Mouse (Mus musculus): ENCODE data around the gene Vmn2r63. TPM values are rescaled to one million over a fixed set of nuclear protein-coding genes. Genes with fewer than 3 reads are reported as not detected.
"Not testable (repeated sequence)": the region's sequence is repeated elsewhere in the genome, so short reads cannot be mapped to it uniquely, and the experiment has no call there.

Gene Vmn2r63
- polyA plus RNA-seq (2012; rRNA removed): not detected in 2 replicates

- not testable (repeated sequence) for DNase-seq (ENCODE audit: low read depth)
Observed at GRCm38 (mm10) chr7:42933722-42934121, at the start of gene Vmn2r63. Gene Vmn2r63 (minus strand): TSS chr7:42933822.

GRCm38 (mm10) chr7:42980739-42981138 is 47.1 kb upstream of the Vmn2r63 start:
- DNase-seq (ENCODE audit: low read depth): no peak

- DNase-seq (ENCODE audit: low read depth): no peak
Observed at GRCm38 (mm10) chr7:42980098-42980497, 46.5 kb upstream of the Vmn2r63 start.

GRCm38 (mm10) chr7:42965246-42965645 is 31.6 kb upstream of the Vmn2r63 start:
- DNase-seq (ENCODE audit: low read depth): no peak

- DNase-seq (ENCODE audit: low read depth): not testable (repeated sequence)
Observed at GRCm38 (mm10) chr7:42898067-42898466, 35.6 kb downstream of the Vmn2r63 start.

- no peak for DNase-seq (ENCODE audit: low read depth)
Observed at GRCm38 (mm10) chr7:42878090-42878489, 55.5 kb downstream of the Vmn2r63 start.

GRCm38 (mm10) chr7:42866801-42867458 is 66.7 kb downstream of the Vmn2r63 start, which contains the start of gene Gm2381:
Gene Gm2381 (minus strand): TSS chr7:42867234.
- not testable (repeated sequence) for DNase-seq (ENCODE audit: low read depth)

Other genes with a start within 250 kb of the Vmn2r63 start
- 0.63 and 0.81 TPM in 2 replicates for gene Zfp975, start 241.1 kb downstream of the Vmn2r63 start, polyA plus RNA-seq (2012; rRNA removed)
- gene Gm17067, start 206.8 kb downstream of the Vmn2r63 start, polyA plus RNA-seq (2012; rRNA removed): not detected in 2 replicates
- not detected in 2 replicates for gene Vmn2r62, start 140.3 kb downstream of the Vmn2r63 start, polyA plus RNA-seq (2012; rRNA removed)
- gene Gm2381, start 66.6 kb downstream of the Vmn2r63 start, polyA plus RNA-seq (2012; rRNA removed): not detected in 2 replicates
- gene Gm9268, start 84.9 kb upstream of the Vmn2r63 start, polyA plus RNA-seq (2012; rRNA removed): not detected in 2 replicates
- not detected in 2 replicates for gene Zfp936, start 180.4 kb upstream of the Vmn2r63 start, polyA plus RNA-seq (2012; rRNA removed)

All from gonadal fat pad, adult 2 months (tissue).